Mouse (Mus musculus) MEL (cell line): Measurements from ENCODE around the gene Fam20c.

ENCODE experiments used
- CTCF ChIP-seq, 3 experiments: IDR thresholded peaks in 2 of 3; conservative IDR thresholded peaks in 1 of 3; 2 replicates each; pipeline ENCODE4 v1.5.1; 2011 to 2012; ENCODE audit warnings: low read length in 3 of 3, low read depth in 2 of 3, mild to moderate bottlenecking in 2 of 3, improper control_type of control experiment in 1 of 3, inconsistent platforms in 1 of 3, mixed read lengths in 1 of 3, moderate library complexity in 1 of 3; ENCODE audit not compliant: control insufficient read depth in 1 of 3, insufficient read depth in 1 of 3, poor library complexity in 1 of 3, severe bottlenecking in 1 of 3
- EP300 ChIP-seq, 2 experiments: IDR thresholded peaks; 2 replicates each; pipeline ENCODE4 v1.6.1; 2011; ENCODE audit warnings: improper control_type of control experiment in 2 of 2, low read length in 2 of 2, low read depth in 1 of 2, mild to moderate bottlenecking in 1 of 2
- MAFK ChIP-seq: IDR thresholded peaks from 2 replicates; pipeline ENCODE4 v1.6.1; 2011; ENCODE audit warnings: low read depth, mild to moderate bottlenecking, low read length, improper control_type of control experiment, borderline replicate concordance
- MYC ChIP-seq: IDR thresholded peaks from 2 replicates; pipeline ENCODE4 v1.6.1; 2011; ENCODE audit warnings: low read depth, mild to moderate bottlenecking, low read length, improper control_type of control experiment, moderate library complexity
- POLR2A ChIP-seq, 2 experiments: IDR thresholded peaks; 2 replicates each; pipeline ENCODE4 v1.6.1; 2011 to 2012; ENCODE audit warnings: low read length in 2 of 2, mild to moderate bottlenecking in 2 of 2, control low read depth in 1 of 2, improper control_type of control experiment in 1 of 2, low read depth in 1 of 2, moderate library complexity in 1 of 2; ENCODE audit not compliant: control insufficient read depth in 1 of 2, insufficient read depth in 1 of 2, poor library complexity in 1 of 2
- TAL1 ChIP-seq: IDR thresholded peaks from 2 replicates; pipeline ENCODE4 v1.6.1; 2012; ENCODE audit warnings: mild to moderate bottlenecking, inconsistent platforms, low read length, moderate library complexity, mixed read lengths
- TCF12 ChIP-seq: IDR thresholded peaks from 2 replicates; pipeline ENCODE4 v1.6.1; 2014; ENCODE audit warnings: low read depth, mild to moderate bottlenecking, inconsistent platforms, low read length, improper control_type of control experiment, moderate library complexity

DNA sequence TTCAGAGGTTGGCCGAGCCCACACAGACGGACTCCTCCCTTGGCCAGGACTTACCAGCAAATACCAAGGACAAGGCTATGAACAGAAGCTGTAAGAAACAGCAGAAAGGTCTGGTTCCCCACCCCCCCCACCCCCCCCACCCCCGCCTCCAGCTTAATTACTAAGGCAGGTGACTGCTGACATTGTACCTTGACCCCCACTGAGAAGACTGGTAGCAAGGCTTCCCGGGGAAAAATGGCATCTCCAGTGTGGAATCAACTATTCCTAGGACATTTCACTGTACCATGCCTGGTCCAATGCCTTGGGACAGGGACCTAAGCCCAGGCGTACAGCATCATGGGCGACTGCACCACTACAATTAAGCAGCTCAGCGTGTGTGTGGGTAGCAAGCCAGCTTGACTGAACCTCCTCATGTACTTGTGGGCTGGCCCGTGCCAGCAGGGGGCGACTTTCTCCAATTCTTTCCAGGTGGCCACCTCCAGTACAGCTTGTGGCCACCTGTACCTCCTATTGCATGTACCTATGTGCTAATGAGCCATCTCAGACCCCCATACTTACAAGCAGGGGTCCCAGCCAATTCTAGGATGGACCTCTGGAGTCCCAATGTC, 102.8 kb downstream of the Fam20c start:
- TF ChIP-seq CTCF (IDR thresholded peaks at IDR 0.05 in 2 of 3, conservative IDR thresholded peaks at IDR 0.05 in 1 of 3; ENCODE audit: control insufficient read depth in 1 of 3, insufficient read depth in 1 of 3, low read depth in 2 of 3, low read length in 3 of 3, poor library complexity in 1 of 3, severe bottlenecking in 1 of 3), result peak in 1 of 3 experiments; percentile 18; a peak in 1 of 6 replicates
- TF ChIP-seq TCF12, result no peak
- TF ChIP-seq POLR2A (IDR thresholded peaks at IDR 0.05; ENCODE audit: control insufficient read depth in 1 of 2, insufficient read depth in 1 of 2, low read depth in 1 of 2, low read length in 2 of 2, poor library complexity in 1 of 2), result no peak
- no peak for TF ChIP-seq MAFK
- TF ChIP-seq TAL1, result no peak
- no peak for TF ChIP-seq EP300 (IDR thresholded peaks at IDR 0.05; ENCODE audit: low read depth in 1 of 2, low read length in 2 of 2)
- no peak for TF ChIP-seq MYC
